Comparison of ENCODE assay signal across 8 mouse cellular contexts in genomic region chr3:104714679-104715326, GRCm38 (mm10).
DNase-seq lines count a peak whose midpoint lies in the region; ATAC-seq lines count a peak whose summit lies in the region.

No protein-coding gene starts in this region.

- H3K4me2 ChIP-seq in forebrain, embryonic 16.5 days (ENCODE audit: low read length) = peak overlapping the region; percentile 35
- peak overlapping the region; percentile 33; the same call in 1 of the 2 replicates for H3K4me2 ChIP-seq in intestine, embryonic 14.5 days (ENCODE audit: low read length)
- H3K4me2 ChIP-seq in neural tube, embryonic 14.5 days (ENCODE audit: low read depth, low read length) = peak overlapping the region; percentile 32

- no peaks in the 10 kb centered on the region for H3K9me3 ChIP-seq in forebrain, embryonic 16.5 days (ENCODE audit: control insufficient read depth, low read length)
- H3K9me3 ChIP-seq in intestine, embryonic 14.5 days (ENCODE audit: control insufficient read depth, low read length) = no peaks in the 10 kb centered on the region
- H3K9me3 ChIP-seq in neural tube, embryonic 14.5 days (ENCODE audit: control insufficient read depth, low read length) = no peaks in the 10 kb centered on the region

- DNase-seq in urinary bladder, postnatal 14 days (ENCODE audit: low spot score) = peak; percentile 51
- no peak for DNase-seq in urinary bladder, adult 2 months (ENCODE audit: low spot score)
- peak; percentile 12 to 14 for DNase-seq in cerebellum, adult 18-20 months
- DNase-seq in intestine, embryonic 14.5 days (ENCODE audit: low spot score) = peak; percentile 82
- peak; percentile 26 to 31 for DNase-seq in lung, adult 18-20 months
- no peak for DNase-seq in frontal cortex, postnatal 10 days (ENCODE audit: low spot score in 2 of 2)

- H3K4me3 ChIP-seq in forebrain, embryonic 16.5 days (replicated peaks; ENCODE audit: low read length) = 0 out of 2 replicates have a peak overlapping the region, but pooled peaks have one; percentile 9
- H3K4me3 ChIP-seq in intestine, embryonic 14.5 days (ENCODE audit: low read depth, low read length) = no peak overlapping the region
- no peak overlapping the region for H3K4me3 ChIP-seq in neural tube, embryonic 14.5 days (ENCODE audit: low read depth, low read length)

- H3K4me1 ChIP-seq in forebrain, embryonic 16.5 days (replicated peaks; ENCODE audit: control insufficient read depth, insufficient read depth, low read length) = peaks cover 4% of the 10 kb centered on the region; the same call in 1 of the 2 replicates
- no peaks in the 10 kb centered on the region for H3K4me1 ChIP-seq in intestine, embryonic 14.5 days (replicated peaks; ENCODE audit: control insufficient read depth, insufficient read depth, low read length)
- 0 out of 2 replicates have a peak, but pooled peaks cover 2% of the 10 kb centered on the region for H3K4me1 ChIP-seq in neural tube, embryonic 14.5 days (ENCODE audit: control insufficient read depth, insufficient read depth, low read length)

- H3K27ac ChIP-seq in forebrain, embryonic 16.5 days (ENCODE audit: low read length) = no peak overlapping the region
- no peak overlapping the region for H3K27ac ChIP-seq in intestine, embryonic 14.5 days (ENCODE audit: low read depth)
- no peak overlapping the region for H3K27ac ChIP-seq in neural tube, embryonic 14.5 days (ENCODE audit: low read depth, low read length)

- no peak; the same call in 1 of the 2 replicates for ATAC-seq in forebrain, embryonic 16.5 days
- ATAC-seq in intestine, embryonic 14.5 days (replicated peaks; ENCODE audit: low FRiP score, low TSS enrichment, low read depth) = no peak
- peak; percentile 44; the same call in 1 of the 2 replicates for ATAC-seq in neural tube, embryonic 14.5 days (ENCODE audit: low read depth)

- H3K36me3 ChIP-seq in forebrain, embryonic 16.5 days (ENCODE audit: control insufficient read depth, insufficient read depth) = no peaks in the 10 kb centered on the region
- H3K36me3 ChIP-seq in intestine, embryonic 14.5 days (ENCODE audit: control insufficient read depth, insufficient read depth, low read length) = no peaks in the 10 kb centered on the region
- H3K36me3 ChIP-seq in neural tube, embryonic 14.5 days (ENCODE audit: control insufficient read depth, insufficient read depth, low read length) = no peaks in the 10 kb centered on the region

- 56% methylated on average over 11 of the region's 11 CpGs for WGBS in forebrain, embryonic 16.5 days
- WGBS in intestine, embryonic 14.5 days = 49% methylated on average over 11 of the region's 11 CpGs
- 54% methylated on average over 11 of the region's 11 CpGs for WGBS in neural tube, embryonic 14.5 days

- H3K9ac ChIP-seq in forebrain, embryonic 16.5 days (replicated peaks; ENCODE audit: low read depth, low read length) = no peak overlapping the region
- H3K9ac ChIP-seq in intestine, embryonic 14.5 days (ENCODE audit: low read length) = no peak overlapping the region
- 0 out of 2 replicates have a peak overlapping the region, but pooled peaks have one; percentile 32 for H3K9ac ChIP-seq in neural tube, embryonic 14.5 days (replicated peaks; ENCODE audit: low read depth, low read length)

- H3K27me3 ChIP-seq in forebrain, embryonic 16.5 days (replicated peaks; ENCODE audit: control insufficient read depth, insufficient read depth, low read length) = no peaks in the 10 kb centered on the region
- no peaks in the 10 kb centered on the region for H3K27me3 ChIP-seq in intestine, embryonic 14.5 days (replicated peaks; ENCODE audit: control insufficient read depth, insufficient read depth, low read length)
- H3K27me3 ChIP-seq in neural tube, embryonic 14.5 days (ENCODE audit: control insufficient read depth, insufficient read depth, low read length) = no peaks in the 10 kb centered on the region

Comparison
In these comparisons a context has a peak if more than half of its experiments do, and no peak if none do; other contexts are left out.
1. DNase-seq: peak in urinary bladder, postnatal 14 days (single experiment), cerebellum, adult 18-20 months (2 of 2), intestine, embryonic 14.5 days (single experiment) and lung, adult 18-20 months (2 of 2); none in urinary bladder, adult 2 months (single experiment) and frontal cortex, postnatal 10 days (0 of 2).
2. Peak in every context shown above with its lines, with median percentiles within 50 percentile points of each other: H3K4me2 ChIP-seq.